Mouse (Mus musculus) E14TG2a.4 (cell line): ENCODE measurements around the gene Myo5a.
A peak's percentile ranks its signal among the peaks of the same experiment; 100 is the strongest.

Experiments
- CTCF ChIP-seq: conservative IDR thresholded peaks from 2 replicates; pipeline ENCODE4 v1.5.1; 2014; ENCODE audit warnings: low read length
- NANOG ChIP-seq: IDR thresholded peaks from 2 replicates; pipeline ENCODE4 v1.6.1; 2014; ENCODE audit warnings: borderline replicate concordance, low read length, mixed read lengths

- TF ChIP-seq CTCF: peak; percentile 94
- TF ChIP-seq NANOG: no peak
Measured at GRCm38 (mm10) chr9:75050003-75050402, 20.8 kb upstream of the Myo5a start.
